Mouse (Mus musculus) kidney, postnatal 25 days (tissue): ENCODE measurements around the gene Arhgap19.

Source experiments
- DNase-seq, 2 experiments: peaks; one replicate each; pipeline ENCODE4 v3.0.0; 2021; ENCODE audit warnings: mixed read lengths in 2 of 2

The Arhgap19 gene

DNA sequence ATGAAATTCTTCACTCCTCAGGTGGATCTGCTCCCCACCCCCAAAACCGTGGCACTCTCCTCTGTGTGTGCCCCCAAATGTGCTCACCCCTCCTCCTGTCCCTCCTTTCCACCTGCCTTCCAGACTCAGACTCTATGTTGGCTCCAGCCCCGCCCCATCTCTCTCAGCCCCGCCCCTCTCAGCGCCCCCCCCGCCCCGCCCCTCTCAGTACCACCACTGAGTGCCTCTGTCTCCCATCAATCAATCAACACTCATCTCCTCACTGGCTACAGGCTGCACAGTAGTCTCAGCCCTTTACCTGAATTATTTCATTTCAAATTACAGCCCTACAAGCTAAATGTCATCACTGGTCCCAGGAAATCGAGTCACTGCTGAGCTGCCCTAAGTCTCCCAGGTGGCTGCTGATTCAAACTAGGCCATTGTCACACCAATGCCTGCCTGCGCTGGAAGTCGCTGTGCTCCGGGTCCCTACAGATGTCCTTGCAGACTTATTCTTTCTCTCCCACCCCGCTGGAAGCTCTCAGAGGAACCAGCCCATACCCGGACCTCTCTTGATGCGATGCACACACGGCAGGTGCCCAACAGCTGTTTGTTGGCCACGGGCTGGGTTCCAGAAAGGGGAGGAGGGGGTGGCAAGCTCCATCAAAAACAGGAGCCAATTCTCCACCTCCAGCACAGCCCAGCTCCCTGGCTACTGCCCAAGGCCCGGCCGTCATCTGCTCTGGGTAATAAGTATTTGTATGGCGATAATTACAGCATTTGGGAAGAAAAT is 64.0 kb downstream of the Arhgap19 start:
- peak in 1 of 2 experiments; percentile 48 for DNase-seq

GRCm38 (mm10) chr19:41734685-41735084 is 67.2 kb downstream of the Arhgap19 start:
- no peak for DNase-seq

DNA sequence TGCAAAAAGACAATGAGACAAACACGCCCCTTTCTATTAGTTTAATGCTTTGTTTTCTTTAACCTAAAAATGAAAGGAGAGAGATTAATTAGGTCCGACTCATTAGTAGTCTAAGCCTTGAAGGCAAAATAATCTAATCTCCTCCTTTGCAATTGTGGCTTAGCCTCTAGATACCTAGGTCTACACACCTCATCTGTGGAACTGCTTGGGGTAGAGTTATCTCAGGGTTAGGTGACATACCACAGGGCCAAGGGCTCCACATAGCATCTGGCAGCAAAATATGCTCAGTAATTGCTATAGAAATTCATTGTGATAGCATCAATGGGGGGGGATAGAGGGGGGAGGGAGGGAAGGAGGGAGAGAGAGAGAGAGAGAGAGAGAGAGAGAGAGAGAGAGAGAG is 76.4 kb downstream of the Arhgap19 start:
- no peak for DNase-seq

GRCm38 (mm10) chr19:41724831-41725470 is 76.9 kb downstream of the Arhgap19 start:
- DNase-seq, result no peak

DNA sequence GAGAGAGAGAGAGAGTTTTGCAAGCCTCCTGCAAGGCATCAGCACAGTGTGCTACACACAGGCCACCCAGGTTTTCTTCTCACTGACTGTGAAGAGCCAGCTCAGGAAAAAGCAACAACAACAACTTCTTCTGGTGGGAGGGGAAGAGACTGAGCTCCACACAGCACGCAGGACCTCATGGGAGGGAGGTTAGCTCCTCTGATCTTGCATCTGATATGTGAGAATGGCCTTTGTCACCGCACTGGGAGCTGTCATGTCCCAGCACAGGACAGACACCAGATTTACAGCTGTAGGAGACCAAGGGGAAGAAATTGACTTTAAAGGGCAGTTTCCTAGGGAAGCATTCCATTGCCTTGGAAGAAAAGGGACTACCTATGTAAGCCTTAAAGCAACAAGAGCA is 78.5 kb downstream of the Arhgap19 start:
- no peak for DNase-seq

- no peak for DNase-seq
Observed at GRCm38 (mm10) chr19:41719436-41719835, 82.4 kb downstream of the Arhgap19 start.
